Mouse (Mus musculus): ENCODE results near the gene Klhl42.
A peak's percentile ranks its signal among the peaks of the same experiment; 100 is the strongest.

Gene Klhl42

DNA sequence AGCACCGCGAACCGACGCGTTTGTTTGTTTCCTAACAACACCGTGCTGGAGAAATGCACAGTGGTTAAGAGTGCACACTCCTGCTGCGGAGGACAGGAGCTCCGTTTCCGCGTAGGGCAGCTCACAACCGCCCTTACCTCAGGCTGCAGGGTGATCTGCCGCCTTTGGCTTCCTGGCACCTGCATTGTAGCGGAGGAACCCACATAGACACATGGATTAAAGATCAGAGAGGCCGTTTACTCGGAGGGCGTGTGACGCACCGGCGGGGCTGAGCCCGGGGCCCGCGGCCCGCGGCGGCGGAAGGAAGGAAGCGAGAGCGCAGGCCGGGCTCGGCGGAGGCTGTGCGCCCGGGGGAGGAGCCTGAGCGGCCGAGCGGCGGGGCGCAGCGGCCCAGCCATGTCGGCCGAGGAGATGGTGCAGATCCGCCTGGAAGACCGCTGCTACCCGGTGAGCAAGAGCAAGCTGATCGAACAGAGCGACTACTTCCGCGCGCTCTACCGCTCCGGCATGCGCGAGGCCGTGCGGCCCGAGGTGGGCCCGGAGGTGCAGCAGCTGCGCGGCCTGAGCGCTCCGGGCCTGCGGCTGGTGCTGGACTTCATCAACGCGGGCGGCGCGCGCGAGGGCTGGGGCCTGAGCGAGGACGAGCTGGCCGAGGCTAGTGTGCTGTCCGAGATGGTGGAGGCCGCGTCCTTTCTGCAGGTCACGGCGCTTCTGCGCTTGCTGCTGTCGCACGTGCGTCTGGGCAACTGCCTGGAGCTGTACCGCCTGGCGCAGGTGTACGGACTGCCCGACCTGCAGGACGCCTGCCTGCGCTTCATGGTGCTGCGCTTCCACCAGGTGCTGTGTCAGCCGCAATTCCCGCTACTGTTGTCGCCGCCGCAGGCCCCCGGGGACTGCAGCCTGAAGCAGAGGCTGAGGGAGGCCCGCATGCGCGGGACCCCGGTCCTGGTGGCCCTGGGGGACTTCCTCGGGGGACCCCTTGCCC lies at the start of gene Klhl42:
Gene Klhl42, plus strand, starts transcription at position 244 of the 985 bp plus-strand sequence.
- peak; percentile 40 for DNase-seq (ENCODE audit: low read depth)

DNA sequence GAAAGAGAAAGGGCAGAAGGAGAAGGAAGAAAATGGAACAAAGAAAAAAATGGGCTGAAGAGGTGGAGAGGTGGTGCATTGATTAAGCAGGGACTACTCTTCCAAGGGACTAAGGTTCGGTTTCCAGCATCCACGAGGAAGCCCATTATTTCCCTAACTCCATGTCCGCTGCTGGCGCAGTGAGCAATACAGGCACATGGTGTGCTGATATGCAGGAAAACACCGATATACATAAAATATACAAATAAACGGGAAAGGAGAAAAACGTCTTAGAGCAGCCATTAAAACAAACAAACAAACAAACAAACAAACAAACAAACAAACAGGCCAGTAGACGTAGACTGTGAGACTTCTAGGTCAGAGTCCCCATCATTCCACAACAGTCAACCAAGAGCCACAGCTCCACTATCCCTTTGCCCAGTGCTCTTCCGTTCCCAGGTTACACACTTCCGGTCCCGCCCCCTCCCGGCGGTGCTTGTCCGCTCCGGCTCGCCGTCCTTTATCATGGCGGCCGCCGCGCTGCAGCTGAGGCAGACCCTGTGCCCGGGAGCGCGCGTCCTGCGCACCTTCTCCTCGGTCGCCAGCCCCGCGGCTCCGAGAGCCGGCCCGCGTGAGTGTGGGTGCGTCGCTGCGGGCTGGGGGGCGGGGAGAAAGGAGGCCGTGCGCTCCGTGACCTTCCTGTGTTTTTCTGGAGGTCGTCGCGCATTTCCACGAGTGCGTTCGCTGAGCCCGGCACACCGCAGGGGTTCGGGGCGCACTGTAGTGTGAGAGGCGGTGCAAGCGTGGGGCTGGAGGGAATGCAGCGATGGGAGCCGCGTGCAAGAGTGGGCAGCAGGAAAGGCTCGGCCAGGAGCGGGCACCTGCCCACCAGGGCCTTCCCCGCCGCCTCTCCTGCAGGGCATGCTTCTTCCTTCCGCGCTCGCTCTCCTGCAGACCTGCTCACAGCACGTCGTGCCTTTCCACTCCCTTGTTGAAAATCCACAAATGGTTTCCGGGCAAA lies 48.6 kb upstream of the Klhl42 start, which contains the start of gene Mrps35:
Gene Mrps35, plus strand, starts transcription at position 474 of the 1,000 bp plus-strand sequence.
- peak; percentile 83 for DNase-seq (ENCODE audit: low read depth)

DNA sequence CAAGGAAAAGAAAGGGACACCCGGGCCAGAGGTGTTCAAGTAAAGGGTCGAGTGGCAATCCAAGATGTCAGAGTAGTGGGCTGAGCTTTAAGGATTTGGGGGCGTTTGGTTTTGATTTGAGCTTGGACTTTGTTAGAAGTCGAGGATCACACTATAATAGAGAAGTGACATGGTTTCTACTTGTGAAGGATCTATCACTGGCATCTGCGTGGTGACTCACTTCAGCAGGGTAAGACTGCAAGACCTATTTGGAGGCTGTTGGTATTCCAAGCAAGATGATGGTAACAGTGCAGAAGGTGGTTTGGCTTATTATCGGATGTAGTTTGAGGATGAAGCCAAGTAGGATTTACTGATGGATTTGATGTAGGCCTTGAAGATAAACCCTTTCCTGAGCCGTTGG lies 47.5 kb upstream of the Klhl42 start:
- DNase-seq (ENCODE audit: low read depth): no peak

DNA sequence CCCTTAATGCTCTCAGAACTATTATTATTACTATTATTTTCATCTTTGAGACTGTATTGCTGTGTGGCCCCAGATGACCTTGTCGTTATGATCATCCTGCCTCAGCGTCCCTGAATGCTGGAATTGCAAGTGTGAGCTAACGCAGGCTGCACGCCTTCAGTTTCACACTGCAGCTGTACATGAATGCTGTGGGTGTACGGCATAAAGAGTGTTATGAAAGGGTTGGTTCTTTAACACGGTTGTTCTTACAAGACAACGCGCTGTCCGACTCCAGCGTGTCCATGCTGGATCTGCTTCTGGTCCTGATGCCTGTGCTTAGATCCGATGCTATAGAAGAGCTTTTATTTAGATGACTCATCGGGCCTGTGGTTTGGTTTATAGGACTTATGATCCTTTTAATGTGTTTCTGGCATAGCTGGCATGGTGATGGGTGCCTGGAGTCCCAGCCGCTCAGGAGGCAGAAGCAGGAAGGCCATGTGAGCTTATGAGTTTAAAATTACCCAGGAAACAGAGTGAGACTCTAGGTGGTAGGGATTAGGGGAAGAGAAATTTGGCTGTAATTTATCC lies 41.9 kb upstream of the Klhl42 start:
- no peak for DNase-seq (ENCODE audit: low read depth)

DNA sequence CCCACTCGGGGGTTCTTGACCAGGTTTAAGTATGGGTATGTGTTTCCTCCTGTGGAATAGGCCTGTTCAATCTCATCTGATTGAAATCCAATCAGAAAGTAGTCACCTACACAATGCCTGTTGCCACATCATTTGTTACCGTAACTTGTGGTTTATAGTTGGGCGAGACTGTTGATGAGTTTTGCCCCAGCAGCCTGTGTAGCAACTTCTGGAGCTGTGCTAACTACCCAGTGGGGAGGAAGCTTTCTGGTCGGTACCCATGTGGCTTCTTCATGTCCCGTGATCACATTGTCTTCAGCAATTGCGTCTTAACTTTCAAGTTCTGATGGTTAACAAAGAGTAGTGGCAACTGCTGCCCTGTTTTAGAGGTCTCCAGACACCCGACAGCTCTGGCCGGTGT lies 39.5 kb upstream of the Klhl42 start:
- DNase-seq (ENCODE audit: low read depth): no peak

DNA sequence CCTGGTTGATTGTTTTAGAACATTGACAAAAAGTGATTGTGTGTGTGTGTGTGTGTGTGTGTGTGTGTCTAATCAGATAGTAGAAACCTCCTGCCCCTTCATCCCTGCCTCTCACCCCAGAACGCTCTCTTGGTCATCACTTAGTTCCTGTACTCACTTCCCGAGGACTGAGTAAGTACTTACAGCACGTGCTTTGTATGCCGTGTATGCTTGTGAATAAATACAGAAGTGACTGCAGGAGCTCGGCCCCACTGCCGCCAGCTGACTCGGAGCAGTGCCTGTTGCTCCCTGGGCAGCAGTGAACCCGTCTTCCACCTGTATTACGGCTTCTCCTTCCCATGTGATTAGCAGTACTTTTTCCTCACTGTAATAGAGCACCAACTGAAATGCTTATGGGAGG lies 38.7 kb upstream of the Klhl42 start:
- no peak for DNase-seq (ENCODE audit: low read depth)

DNA sequence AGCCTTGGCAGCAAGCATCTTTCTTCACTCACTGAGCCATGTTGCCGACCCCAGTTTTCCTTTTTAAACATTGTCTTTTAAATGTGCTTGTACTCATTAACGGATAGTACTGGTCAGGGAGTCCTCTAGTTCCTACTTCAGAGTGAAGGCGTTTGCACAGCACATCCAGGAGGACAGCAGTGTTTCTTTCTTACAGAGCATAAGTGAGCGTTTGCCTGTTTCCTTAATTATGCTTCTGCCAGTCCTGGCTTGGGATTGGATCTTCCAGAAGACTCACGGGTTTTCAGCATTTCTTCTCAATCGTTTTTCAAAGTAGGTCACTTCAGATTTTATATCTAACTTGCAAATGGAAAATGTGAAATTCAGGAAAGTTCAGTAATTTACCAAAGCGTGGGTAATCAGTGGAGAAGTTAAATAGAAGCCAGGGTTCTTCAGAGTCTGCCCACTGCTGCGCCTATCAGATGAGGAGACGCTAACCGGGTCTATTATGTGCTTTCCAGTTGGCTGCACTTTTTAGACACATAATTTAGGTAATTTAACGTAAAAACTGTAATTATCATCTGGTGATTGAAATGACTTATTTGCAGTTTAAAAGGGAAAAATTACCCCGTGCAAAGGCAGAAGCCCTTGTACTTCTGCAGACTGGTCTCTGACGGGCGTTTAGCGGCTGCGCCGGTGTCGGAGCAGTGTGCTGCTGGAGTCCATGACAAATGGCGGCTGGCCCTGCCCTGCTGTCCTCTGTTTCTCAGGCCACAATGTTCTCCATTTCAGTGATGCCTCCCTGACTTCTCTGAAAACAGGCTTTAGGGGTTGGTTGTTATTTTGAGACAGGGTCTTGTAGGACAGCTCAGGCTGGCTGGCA lies 37.2 kb upstream of the Klhl42 start:
- no peak for DNase-seq (ENCODE audit: low read depth)

DNA sequence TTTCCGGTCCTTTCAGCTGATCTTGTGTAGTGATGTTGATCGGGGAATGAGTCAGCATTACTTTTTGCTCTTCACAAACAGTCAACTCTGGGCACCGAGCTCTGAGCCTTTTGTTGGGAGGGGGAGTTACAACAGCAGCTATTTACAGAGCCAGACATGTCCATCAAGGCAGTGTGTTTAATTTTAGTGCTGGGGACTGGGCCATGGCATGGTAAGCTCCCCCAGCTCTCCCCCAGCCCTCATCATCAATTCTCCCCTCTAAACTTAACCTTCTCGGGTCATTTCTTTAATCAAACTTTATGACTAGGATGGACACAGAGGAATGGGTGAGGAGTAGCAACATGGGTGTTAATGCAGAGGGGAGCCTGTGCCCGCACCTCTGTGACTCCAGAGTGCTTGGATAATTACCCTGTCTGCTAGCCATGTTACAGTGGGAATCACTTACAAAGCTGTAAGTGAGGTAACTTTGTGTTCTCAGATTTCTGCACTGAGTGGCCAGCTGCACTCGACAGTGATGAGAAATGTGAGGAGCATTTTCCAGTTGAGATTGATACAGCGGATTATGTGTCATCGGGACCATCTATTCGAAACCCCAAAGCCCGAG lies 35.7 kb upstream of the Klhl42 start:
- DNase-seq (ENCODE audit: low read depth): no peak

DNA sequence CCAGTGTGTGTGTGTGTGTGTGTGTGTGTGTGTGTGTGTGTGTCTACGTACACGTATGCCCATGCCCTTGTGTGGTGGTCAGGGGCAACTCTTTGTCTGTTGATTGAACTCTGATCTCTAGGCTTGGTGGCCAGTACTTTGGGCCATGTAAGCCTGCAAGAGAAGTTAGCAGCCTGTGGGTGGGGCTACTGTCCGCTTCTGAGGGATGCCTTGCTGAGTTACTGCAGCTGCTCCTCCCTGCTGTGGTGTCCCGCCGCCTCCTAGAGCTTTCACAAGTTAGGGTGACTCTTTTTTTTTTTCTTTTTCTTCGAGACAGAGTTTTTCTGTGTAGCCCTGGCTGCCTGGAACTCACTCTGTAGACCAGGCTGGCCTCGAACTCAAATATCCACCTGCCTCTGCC lies 31.9 kb upstream of the Klhl42 start:
- no peak for DNase-seq (ENCODE audit: low read depth)

DNA sequence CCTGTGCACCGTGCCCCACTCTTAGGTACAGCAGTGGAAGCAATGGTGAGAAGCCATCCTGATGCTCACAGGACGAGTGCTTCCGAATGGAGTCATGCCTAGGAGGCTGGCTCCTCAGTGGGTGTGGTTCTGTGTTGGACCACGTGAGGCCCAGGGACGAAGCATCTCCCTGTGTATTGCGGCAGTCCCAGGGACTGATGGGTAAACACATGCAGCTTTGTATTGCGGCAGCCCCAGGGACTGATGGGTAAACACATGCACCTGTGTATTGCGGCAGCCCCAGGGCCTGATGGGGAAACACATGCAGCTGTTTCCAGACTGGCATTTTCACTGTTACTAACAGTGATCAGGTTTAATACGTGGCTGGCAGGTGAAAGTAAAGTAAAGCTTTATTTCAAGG lies 29.5 kb upstream of the Klhl42 start:
- no peak for DNase-seq (ENCODE audit: low read depth)

DNA sequence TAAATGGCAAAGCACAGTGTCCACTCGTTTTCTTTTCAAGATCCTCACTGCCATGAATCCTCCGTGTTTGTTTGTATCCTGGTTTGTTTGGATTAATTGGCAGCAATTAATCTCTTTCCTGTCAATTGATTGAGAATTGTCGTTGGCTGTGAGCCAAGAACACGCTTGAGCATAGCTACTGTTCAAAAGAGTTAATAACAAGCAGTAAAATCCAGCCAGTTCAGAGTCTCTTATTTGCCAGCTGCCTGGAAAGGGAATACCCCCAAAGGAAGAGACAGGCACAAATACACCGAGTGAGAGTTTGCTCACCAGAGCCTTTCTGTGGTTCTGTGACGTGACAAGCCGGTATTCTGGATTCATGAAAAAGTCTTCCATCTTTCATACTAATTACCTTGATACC lies 29.1 kb upstream of the Klhl42 start:
- no peak for DNase-seq (ENCODE audit: low read depth)

DNA sequence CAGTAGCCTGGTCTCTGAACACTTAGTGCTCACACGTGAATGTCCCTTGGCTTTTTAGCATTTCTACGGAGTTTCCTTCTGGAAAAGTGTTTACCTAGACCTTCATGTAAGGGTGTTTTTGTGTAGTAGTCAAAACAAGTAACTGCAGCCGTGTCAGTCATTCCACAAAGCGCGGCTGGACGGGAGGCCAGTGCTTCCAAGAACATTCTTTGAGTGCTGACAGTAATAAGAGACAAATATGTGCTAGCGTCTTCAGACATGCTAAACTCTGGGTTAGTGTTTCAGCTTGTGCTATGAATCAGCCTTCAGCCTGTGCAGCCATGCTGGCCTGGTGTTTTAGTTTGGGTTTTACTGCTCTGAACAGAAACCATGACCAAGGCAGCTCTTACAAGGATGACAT lies 28.5 kb upstream of the Klhl42 start:
- no peak for DNase-seq (ENCODE audit: low read depth)

DNA sequence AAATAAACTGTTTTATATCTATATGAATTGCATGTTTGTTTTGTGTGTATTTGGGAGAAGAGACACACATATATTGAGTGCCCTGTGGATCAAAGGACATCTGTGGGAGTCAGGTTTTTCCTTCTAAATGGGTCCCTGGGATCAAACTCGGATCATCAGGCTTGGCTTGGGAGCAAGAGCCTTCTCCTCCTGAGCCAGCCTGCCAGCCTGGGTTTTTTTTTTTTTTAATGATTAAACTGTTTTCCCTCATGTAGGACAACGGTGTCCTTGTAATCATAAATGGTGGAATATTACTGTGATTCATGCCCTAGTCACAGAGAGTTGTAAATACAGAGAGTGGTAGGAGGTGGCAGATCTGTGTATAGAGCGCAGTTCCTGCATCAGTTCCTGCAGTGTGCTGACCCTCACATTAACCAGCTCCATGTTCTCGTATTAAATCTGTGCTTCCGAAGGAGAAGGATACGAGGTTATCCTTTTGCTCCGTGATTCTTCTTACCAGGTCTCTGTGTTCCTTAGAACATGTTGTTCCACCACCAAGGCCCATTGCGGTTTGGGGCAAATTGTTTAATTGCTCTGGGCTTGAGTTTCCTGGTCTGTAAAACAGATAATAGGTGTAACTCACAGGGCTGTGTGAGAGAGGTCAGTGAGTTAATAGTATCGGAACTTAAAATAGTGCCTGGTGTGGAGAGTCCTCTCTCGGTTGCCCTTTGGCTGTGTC lies 26.8 kb upstream of the Klhl42 start:
- no peak for DNase-seq (ENCODE audit: low read depth)

DNA sequence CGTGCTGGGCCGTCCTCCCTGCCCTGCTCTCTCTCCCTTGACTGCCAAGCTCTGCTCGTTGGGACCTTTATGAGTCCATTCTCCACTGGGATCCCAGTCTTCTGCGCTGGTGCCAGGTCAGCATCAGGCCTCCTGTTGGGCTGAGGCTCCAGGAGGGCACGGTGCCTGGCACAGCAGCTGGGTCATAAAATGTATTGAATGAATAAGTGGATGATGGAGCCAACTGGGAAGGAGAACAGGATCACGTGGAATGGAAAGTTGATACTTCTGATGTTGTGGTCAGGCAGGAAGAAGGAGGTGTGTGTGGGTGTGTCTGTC lies 26.3 kb upstream of the Klhl42 start:
- DNase-seq (ENCODE audit: low read depth): no peak

DNA sequence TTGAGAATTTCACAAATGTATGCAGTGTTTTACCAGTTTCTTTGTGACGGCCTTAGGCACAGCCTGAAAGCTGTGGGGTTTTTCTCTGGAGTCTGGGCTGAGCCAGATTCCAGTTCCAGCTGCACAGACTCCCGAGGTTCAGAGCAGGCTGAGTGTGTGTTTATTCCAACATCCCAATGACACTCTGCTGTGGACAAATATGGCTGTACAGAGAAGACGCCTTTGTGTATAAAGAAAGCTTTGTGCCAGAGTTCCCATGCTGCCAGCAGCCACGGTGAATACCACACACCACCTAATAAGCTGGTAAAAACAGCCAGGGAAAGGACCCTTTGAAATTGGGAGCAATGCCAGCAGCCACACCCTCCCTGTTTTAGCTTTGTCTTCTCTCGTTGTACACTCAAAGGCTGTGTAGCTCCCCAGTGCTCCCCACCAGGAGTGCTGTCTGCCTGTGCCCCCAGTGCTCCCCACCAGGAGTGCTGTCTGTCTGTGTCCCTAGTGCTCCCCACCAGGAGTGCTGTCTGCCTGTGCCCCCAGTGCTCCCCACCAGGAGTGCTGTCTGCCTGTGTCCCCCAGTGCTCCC lies 15.3 kb upstream of the Klhl42 start:
- DNase-seq (ENCODE audit: low read depth): no peak

DNA sequence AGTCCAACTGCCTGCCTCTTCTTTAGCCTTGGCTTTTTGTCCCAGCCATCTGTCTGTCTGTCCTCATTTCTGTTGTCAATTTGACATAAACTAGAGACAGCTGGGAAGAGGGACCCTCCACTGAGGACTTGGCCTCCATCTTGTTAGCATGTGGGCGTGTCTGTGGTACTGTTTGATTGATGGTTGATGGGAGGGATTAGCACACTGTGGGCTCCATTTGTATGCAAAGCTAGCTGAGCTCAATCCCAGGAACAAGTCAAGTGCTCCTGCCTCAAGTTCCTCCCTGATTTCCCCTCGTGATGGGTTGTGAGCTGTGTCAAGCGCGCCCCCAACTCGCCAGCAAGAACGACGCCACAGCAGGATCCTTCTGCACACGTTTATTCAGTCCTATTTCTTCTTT lies 14.3 kb upstream of the Klhl42 start:
- DNase-seq (ENCODE audit: low read depth): no peak

DNA sequence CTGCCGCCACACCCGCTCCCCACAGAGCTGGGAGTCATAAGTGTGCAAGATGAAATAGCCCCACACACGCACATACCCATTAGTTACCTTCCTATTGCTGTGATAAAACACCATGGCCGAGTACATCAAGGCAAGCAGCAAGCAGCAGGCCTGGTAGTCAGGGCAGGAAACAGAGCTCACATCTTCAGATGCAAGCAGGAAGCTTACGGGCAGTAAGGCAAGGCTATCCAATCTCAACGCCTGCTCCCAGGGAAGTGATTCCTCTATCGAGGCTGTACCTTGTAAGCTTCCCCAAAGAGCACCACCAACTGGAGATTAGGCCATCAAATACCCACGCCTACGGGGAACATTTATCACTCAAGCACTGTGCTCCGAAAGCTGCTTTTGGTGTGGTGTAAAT lies 11.3 kb upstream of the Klhl42 start:
- no peak for DNase-seq (ENCODE audit: low read depth)

DNA sequence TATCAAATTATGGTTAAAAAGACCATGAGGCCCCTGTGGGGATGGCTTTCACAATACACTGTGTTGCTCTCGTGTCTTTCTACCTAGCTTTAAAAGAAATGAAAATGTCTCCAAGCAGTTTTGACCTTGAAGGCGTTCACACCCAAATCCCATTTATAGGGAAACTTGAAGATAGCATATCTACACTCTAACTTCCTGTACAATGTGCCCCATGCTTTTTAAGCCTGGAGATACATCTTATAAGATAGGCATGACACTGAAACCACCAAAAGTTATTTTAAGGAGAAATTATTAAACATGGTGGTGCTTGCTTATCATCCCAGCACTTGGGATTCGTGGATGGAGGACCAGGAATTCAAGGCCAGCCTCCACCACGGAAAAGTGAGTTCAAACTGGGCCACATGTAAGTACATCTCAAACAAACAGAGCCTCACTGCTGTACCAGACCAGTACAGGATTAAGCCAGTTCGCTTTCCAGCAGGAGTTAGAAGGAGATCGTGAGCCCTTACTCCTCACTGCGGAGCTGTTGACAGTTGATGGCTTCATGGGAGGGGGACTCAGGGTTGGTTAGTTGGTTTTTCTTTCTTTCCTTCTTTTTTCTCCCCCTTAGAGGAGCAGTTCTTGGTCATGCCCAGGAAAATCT lies 5.7 kb upstream of the Klhl42 start:
- no peak for DNase-seq (ENCODE audit: low read depth)

DNA sequence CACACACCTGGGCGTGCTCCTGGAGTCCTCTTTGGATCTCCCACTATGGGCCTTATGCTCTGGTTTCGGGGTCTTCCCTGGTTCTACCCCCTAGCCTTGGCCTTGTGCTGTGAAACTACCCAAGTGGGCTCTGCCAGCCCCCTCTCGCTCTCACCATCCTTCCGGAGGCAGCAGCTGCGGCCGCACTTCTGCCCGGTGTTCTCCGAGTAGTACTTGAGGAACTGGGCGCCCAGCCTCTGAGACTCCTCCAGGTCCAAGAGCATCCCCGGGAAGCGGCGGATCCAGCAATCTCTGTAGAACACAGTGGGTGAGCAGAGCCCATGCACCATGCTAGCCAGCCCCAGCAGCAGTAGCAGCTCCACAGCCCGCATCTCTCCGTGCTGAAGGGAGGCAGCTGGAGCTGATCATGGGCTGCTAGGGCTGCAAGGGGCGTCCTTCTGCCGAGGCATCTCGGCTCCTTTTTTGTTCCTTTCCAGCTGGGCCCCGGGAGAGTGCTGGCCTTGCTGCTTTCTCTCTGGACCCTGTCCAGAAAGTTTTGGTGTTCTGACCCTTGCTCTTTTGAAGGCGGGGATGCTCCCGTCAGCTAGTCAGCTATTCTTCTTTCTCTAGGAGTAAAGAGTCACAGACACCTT lies 4.5 kb upstream of the Klhl42 start, which contains the start of gene Mansc4:
Gene Mansc4, minus strand, starts transcription at position 439 of the 632 bp plus-strand sequence.
- no peak for DNase-seq (ENCODE audit: low read depth)
